8 mouse cellular contexts compared by ENCODE assay signal in the genomic region with DNA sequence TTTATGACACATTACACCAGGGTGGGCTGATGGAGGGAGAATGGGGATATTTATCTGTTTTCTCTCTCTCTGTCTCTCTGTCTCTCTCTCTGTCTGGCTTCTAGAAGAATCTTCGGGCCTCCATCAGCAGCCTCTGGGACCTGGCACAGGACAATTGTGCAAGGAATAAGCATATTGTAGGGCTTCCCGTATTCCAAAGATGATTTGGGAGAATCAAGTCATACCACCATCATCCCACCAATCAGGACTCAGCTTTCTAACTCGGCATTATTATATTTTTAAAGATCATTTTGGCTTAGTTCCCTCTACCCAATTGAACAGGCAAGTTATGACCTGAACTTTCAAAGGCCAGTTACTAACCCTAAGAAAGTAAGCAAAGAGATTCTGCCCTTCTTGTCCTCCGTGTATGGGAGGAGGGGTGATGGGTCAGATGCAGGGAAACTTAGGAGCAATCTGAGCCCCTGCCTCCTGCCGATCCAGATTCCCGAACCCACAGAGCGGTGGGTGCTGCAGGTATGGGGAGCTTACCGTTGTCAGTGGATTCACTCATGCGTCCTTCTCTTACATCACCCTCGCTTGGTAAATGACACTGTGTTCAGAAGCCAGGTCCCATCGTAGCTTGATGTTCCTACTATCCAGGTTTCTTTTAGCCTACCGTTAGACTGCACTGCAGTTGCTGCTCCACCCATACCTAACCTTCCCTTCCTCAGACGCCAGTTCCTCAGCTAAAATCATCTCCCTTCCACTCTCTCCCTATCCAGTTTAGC. TPM values are rescaled to one million over a fixed set of nuclear protein-coding genes. Genes with fewer than 3 reads are reported as not detected.
A peak's percentile ranks its signal among the peaks of the same experiment; 100 is the strongest.
DNase-seq lines count a peak whose midpoint lies in the region; ATAC-seq and TF ChIP-seq lines count a peak whose summit lies in the region.

No protein-coding gene starts in this region.

- peak overlapping the region; percentile 98; the same call in 1 of the 2 replicates for H3K27ac ChIP-seq in gastrocnemius, adult 2 months
- no peak overlapping the region for H3K27ac ChIP-seq in limb, embryonic 11.5 days (replicated peaks; ENCODE audit: low read depth, low read length)
- H3K27ac ChIP-seq in stomach, embryonic 16.5 days (ENCODE audit: low read length), result no peak overlapping the region

- peak overlapping the region; percentile 30; the same call in 1 of the 2 replicates for H3K9ac ChIP-seq in limb, embryonic 11.5 days (ENCODE audit: low read length)
- peak overlapping the region; percentile 97; the same call in 1 of the 2 replicates for H3K9ac ChIP-seq in stomach, embryonic 16.5 days (ENCODE audit: low read length)

- H3K36me3 ChIP-seq in limb, embryonic 11.5 days (ENCODE audit: control insufficient read depth, insufficient read depth, low read length), result no peaks in the 10 kb centered on the region; the same call in 1 of the 2 replicates
- no peaks in the 10 kb centered on the region for H3K36me3 ChIP-seq in stomach, embryonic 16.5 days (ENCODE audit: control insufficient read depth, insufficient read depth, low read length)

- WGBS in limb, embryonic 11.5 days, result 57% methylated on average over 13 of the region's 13 CpGs
- WGBS in stomach, embryonic 16.5 days, result 56% methylated on average over 13 of the region's 13 CpGs

- peaks cover 9% of the 10 kb centered on the region for H3K4me1 ChIP-seq in limb, embryonic 11.5 days (ENCODE audit: control insufficient read depth, insufficient read depth, low read length)
- H3K4me1 ChIP-seq in stomach, embryonic 16.5 days (ENCODE audit: control insufficient read depth, insufficient read depth, low read length), result peaks cover 24% of the 10 kb centered on the region

- DNase-seq in gastrocnemius, adult 2 months, result no peak
- DNase-seq in gastrocnemius, postnatal 25 days, result no peak
- peak; percentile 2 for DNase-seq in retina, embryonic 14.5 days (ENCODE audit: low spot score)
- DNase-seq in retina, postnatal 1 day, result no peak
- no peak for DNase-seq in limb, embryonic 11.5 days (ENCODE audit: low spot score)
- no peak for DNase-seq in gastrocnemius, postnatal 4 days (ENCODE audit: low spot score in 2 of 2)

- H3K4me3 ChIP-seq in gastrocnemius, adult 2 months, result peak overlapping the region; percentile 100
- H3K4me3 ChIP-seq in limb, embryonic 11.5 days (ENCODE audit: low read depth, low read length), result peak overlapping the region; percentile 98
- H3K4me3 ChIP-seq in stomach, embryonic 16.5 days (replicated peaks; ENCODE audit: low read length), result peak overlapping the region; percentile 99

- ATAC-seq in limb, embryonic 11.5 days (ENCODE audit: insufficient number of reproducible peaks, low FRiP score, low TSS enrichment, low read depth), result peak; percentile 23
- ATAC-seq in stomach, embryonic 16.5 days (ENCODE audit: insufficient read depth, low FRiP score), result no peak
- ATAC-seq in activated CD4-positive, CD25-positive, alpha-beta regulatory T cell, adult 4 months, result no peak

- intact Hi-C loops in gastrocnemius, adult 2 months (cut with DNase I), result loop anchor here (2.0 to 5.0 kb wide), 2 partner anchors 96 to 137 kb away; partner anchors contain the start of gene Wdr20

- peak overlapping the region; percentile 93 for H3K4me2 ChIP-seq in limb, embryonic 11.5 days (ENCODE audit: low read depth, severe bottlenecking)
- H3K4me2 ChIP-seq in stomach, embryonic 16.5 days (ENCODE audit: low read depth, low read length), result peak overlapping the region; percentile 71

- no peak for TF ChIP-seq CTCF in gastrocnemius, adult 2 months (IDR thresholded peaks at IDR 0.05)

- H3K9me3 ChIP-seq in limb, embryonic 11.5 days (ENCODE audit: control insufficient read depth, low read length), result no peaks in the 10 kb centered on the region
- no peaks in the 10 kb centered on the region for H3K9me3 ChIP-seq in stomach, embryonic 16.5 days (replicated peaks; ENCODE audit: control insufficient read depth, low read length)

- no peaks in the 10 kb centered on the region for H3K27me3 ChIP-seq in limb, embryonic 11.5 days (ENCODE audit: control insufficient read depth, insufficient read depth, low read length)
- H3K27me3 ChIP-seq in stomach, embryonic 16.5 days (ENCODE audit: control insufficient read depth, insufficient read depth, low read length), result no peaks in the 10 kb centered on the region

RNA-seq across cellular contexts. Expression of gene Dync1h1, which starts 0.8 kb away (rescaled TPM):
- total RNA-seq in gastrocnemius, adult 2 months (2021), result 10 to 100 TPM; 68.6 to 72.5 TPM
- total RNA-seq in gastrocnemius, postnatal 25 days (2021), result 10 to 100 TPM; 63.4 to 65.5 TPM
- polyA plus RNA-seq in limb, embryonic 11.5 days (2014; fragmentation: Nextera tagmentation; extraction: Ambion mirVana), result 67.7 and 70.2 TPM in 2 replicates
- 42.0 and 44.5 TPM in 2 replicates for polyA plus RNA-seq in stomach, embryonic 16.5 days (2015; fragmentation: Nextera tagmentation; extraction: Ambion mirVana)
- 10 to 100 TPM; 26.9 to 37.5 TPM for polyA plus RNA-seq in activated CD4-positive, CD25-positive, alpha-beta regulatory T cell, adult 4 months (2017; shearing (Covaris generic))
- total RNA-seq in gastrocnemius, postnatal 4 days (2021), result 100 to 1,000 TPM; 102 to 121 TPM
